Mouse (Mus musculus) small intestine, adult 2 months (tissue): ENCODE results near the gene Hipk3. TPM values are rescaled to one million over a fixed set of nuclear protein-coding genes. Genes with fewer than 3 reads are reported as not detected.

Experiments
- H3K27ac ChIP-seq: fragments of 200-500 bp; 2 replicates; pipeline ENCODE4 v1.5.1; 2012; ENCODE audit warnings: low read depth, low read length, control low read depth, inconsistent platforms; ENCODE audit not compliant: insufficient read depth
- H3K27me3 ChIP-seq: fragments of 200-500 bp; 2 replicates; pipeline ENCODE4 v1.6.1; 2012; ENCODE audit warnings: mild to moderate bottlenecking, moderate library complexity, low read length, inconsistent platforms; ENCODE audit not compliant: control insufficient read depth, insufficient read depth
- H3K36me3 ChIP-seq: fragments of 200-500 bp; 2 replicates; pipeline ENCODE4 v1.6.1; 2012; ENCODE audit warnings: mild to moderate bottlenecking, low read length, control low read depth, inconsistent platforms; ENCODE audit not compliant: control insufficient read depth, insufficient read depth
- H3K4me1 ChIP-seq: fragments of 200-500 bp; 2 replicates; pipeline ENCODE4 v1.6.1; 2012; ENCODE audit warnings: low read length, inconsistent platforms, mixed read lengths; ENCODE audit not compliant: control insufficient read depth, insufficient read depth, insufficient read length
- H3K4me3 ChIP-seq: fragments of 200-500 bp; 2 replicates; pipeline ENCODE4 v1.5.1; 2012; ENCODE audit warnings: low read depth, mild to moderate bottlenecking, control low read depth, inconsistent platforms, low read length, moderate library complexity
- CTCF ChIP-seq: fragments of 200-500 bp; IDR thresholded peaks from 2 replicates; pipeline ENCODE4 v1.5.1; 2012; ENCODE audit warnings: low read depth, mild to moderate bottlenecking, control low read depth, inconsistent platforms, low read length, moderate library complexity, mixed read lengths; ENCODE audit not compliant: insufficient replicate concordance, insufficient read length; ENCODE audit errors: extremely low read depth
- POLR2A ChIP-seq: fragments of 200-500 bp; IDR thresholded peaks from 2 replicates; pipeline ENCODE4 v1.6.1; 2012; ENCODE audit warnings: low read depth, mild to moderate bottlenecking, control low read depth, inconsistent platforms, low read length, moderate library complexity
- WGBS: fragments of 180-500 bp; shearing (Covaris S2); methylation state at CpG from one replicate; pipeline ENCODE4 v1.1.7; 2018; 5-methylcytosine and 5-hydroxymethylcytosine counted together
- polyA plus RNA-seq: library from polyadenylated mRNA; depleted of rRNA; stranded (reverse); fragments of >200 nt; gene quantifications from 2 replicates; pipeline ENCODE4 v1.2.3, GENCODE M21; 2012

The Hipk3 gene
- polyA plus RNA-seq, 1 experiment: 9.8 TPM

GRCm38 (mm10) chr2:104472056-104472455 is 22.2 kb downstream of the Hipk3 start:
- H3K4me3 ChIP-seq: no peak overlapping the region
- no peaks in the 10 kb centered on the region for H3K27me3 ChIP-seq
- H3K27ac ChIP-seq: no peak overlapping the region
- 0 out of 2 replicates have a peak, but pooled peaks cover 2% of the 10 kb centered on the region for H3K4me1 ChIP-seq
- peaks cover 3% of the 10 kb centered on the region; the same call in 1 of the 2 replicates for H3K36me3 ChIP-seq
- 87% methylated on average over 6 of the region's 6 CpGs for WGBS
- TF ChIP-seq POLR2A (no peak), CTCF (no peak)

GRCm38 (mm10) chr2:104471161-104471560 is 23.1 kb downstream of the Hipk3 start:
- H3K36me3 ChIP-seq: peaks cover 3% of the 10 kb centered on the region; the same call in 1 of the 2 replicates
- H3K4me1 ChIP-seq: peaks cover 2% of the 10 kb centered on the region; the same call in 1 of the 2 replicates
- TF ChIP-seq POLR2A (no peak), CTCF (no peak)
- WGBS: 91% methylated on average over 16 of the region's 16 CpGs
- no peaks in the 10 kb centered on the region for H3K27me3 ChIP-seq
- H3K27ac ChIP-seq: no peak overlapping the region
- no peak overlapping the region for H3K4me3 ChIP-seq

GRCm38 (mm10) chr2:104470536-104470935 is 23.7 kb downstream of the Hipk3 start:
- Histone ChIP-seq H3K27ac (no peak overlapping the region), H3K4me1 (peaks cover 4% of the 10 kb centered on the region; the same call in 1 of the 2 replicates), H3K4me3 (no peak overlapping the region), H3K36me3 (peaks cover 3% of the 10 kb centered on the region; the same call in 1 of the 2 replicates), H3K27me3 (no peaks in the 10 kb centered on the region)
- TF ChIP-seq CTCF (no peak), POLR2A (no peak)
- 34% methylated on average over 6 of the region's 6 CpGs for WGBS

- H3K36me3 ChIP-seq: peaks cover 3% of the 10 kb centered on the region; the same call in 1 of the 2 replicates
- 80% methylated on average over 5 of the region's 5 CpGs for WGBS
- H3K27ac ChIP-seq: no peak overlapping the region
- TF ChIP-seq POLR2A (no peak), CTCF (no peak)
- peaks cover 4% of the 10 kb centered on the region; the same call in 1 of the 2 replicates for H3K4me1 ChIP-seq
- H3K4me3 ChIP-seq: no peak overlapping the region
- no peaks in the 10 kb centered on the region for H3K27me3 ChIP-seq
Measured at GRCm38 (mm10) chr2:104468419-104468818, 25.8 kb downstream of the Hipk3 start.

- Histone ChIP-seq H3K4me3 (no peak overlapping the region), H3K27ac (no peak overlapping the region), H3K4me1 (peaks cover 4% of the 10 kb centered on the region; the same call in 1 of the 2 replicates), H3K36me3 (peaks cover 3% of the 10 kb centered on the region; the same call in 1 of the 2 replicates), H3K27me3 (no peaks in the 10 kb centered on the region)
- TF ChIP-seq POLR2A: no peak
- WGBS: 76% methylated on average over 9 of the region's 9 CpGs
Measured at GRCm38 (mm10) chr2:104466908-104467616, 27.2 kb downstream of the Hipk3 start.

GRCm38 (mm10) chr2:104465639-104466430 is 28.4 kb downstream of the Hipk3 start:
- Histone ChIP-seq H3K27me3 (no peaks in the 10 kb centered on the region), H3K27ac (no peak overlapping the region), H3K4me3 (no peak overlapping the region), H3K36me3 (peaks cover 1% of the 10 kb centered on the region; the same call in 1 of the 2 replicates), H3K4me1 (peaks cover 4% of the 10 kb centered on the region; the same call in 1 of the 2 replicates)
- 90% methylated on average over 8 of the region's 8 CpGs for WGBS
- TF ChIP-seq CTCF: no peak
- TF ChIP-seq POLR2A: no peak

GRCm38 (mm10) chr2:104460021-104460420 is 34.2 kb downstream of the Hipk3 start:
- Histone ChIP-seq H3K4me3 (no peak overlapping the region), H3K4me1 (peaks cover 11% of the 10 kb centered on the region), H3K36me3 (no peaks in the 10 kb centered on the region), H3K27ac (no peak overlapping the region), H3K27me3 (no peaks in the 10 kb centered on the region)
- TF ChIP-seq CTCF (no peak), POLR2A (no peak)
- 30% methylated on average over 3 of the region's 3 CpGs for WGBS
